Mouse (Mus musculus) activated CD4-positive, CD25-positive, alpha-beta regulatory T cell, adult 4 months (primary cell): ENCODE measurements around the gene Olfr263. TPM values are rescaled to one million over a fixed set of nuclear protein-coding genes. Genes with fewer than 3 reads are reported as not detected.

Experiments used
- ATAC-seq: one replicate; pipeline ENCODE4 v1.8.0; 2017
- polyA plus RNA-seq, 2 experiments: library from polyadenylated mRNA; unstranded; fragments of 100-300 nt; shearing (Covaris generic); gene quantifications; one replicate each; pipeline ENCODE4 v1.2.1; 2017

The Olfr263 gene
- polyA plus RNA-seq, 2 experiments from 2014 or later: not detected

DNA sequence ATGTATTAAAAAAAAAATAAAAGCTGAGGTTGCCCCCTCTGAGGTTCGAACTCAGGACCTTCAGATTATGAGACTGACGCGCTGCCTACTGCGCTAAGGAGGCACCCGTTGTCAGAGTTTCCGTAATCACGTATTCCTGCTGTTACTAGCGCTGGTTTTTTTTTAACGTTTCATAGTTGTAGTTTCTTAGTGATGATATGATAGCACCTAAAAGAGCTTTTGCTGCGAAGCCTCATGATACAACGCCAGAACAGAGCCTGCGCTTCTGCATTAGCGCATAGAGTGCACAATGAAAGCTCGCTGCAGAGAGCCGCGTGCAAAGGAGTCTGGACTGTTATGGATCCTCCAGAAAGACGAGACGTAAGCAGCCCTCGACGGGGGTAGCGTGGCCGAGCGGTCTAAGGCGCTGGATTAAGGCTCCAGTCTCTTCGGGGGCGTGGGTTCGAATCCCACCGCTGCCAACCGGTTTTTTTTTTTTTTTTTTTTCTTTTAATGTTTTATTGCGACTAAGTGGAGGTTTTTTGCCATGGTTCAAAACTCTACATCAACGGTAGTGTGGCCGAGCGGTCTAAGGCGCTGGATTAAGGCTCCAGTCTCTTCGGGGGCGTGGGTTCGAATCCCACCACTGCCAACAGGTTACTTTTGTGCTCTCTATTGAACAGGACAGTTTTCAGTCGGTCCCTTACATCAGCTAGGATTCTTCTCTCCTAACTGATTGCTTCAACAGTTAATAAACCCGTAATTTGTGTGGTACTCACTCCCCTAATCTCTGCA lies 40.4 kb downstream of the Olfr263 start:
- peak; percentile 68 for ATAC-seq

- ATAC-seq: no peak
Measured at GRCm38 (mm10) chr13:21170431-21171155, 41.2 kb downstream of the Olfr263 start.

- no peak for ATAC-seq
Measured at GRCm38 (mm10) chr13:21171156-21171530, 41.7 kb downstream of the Olfr263 start.

DNA sequence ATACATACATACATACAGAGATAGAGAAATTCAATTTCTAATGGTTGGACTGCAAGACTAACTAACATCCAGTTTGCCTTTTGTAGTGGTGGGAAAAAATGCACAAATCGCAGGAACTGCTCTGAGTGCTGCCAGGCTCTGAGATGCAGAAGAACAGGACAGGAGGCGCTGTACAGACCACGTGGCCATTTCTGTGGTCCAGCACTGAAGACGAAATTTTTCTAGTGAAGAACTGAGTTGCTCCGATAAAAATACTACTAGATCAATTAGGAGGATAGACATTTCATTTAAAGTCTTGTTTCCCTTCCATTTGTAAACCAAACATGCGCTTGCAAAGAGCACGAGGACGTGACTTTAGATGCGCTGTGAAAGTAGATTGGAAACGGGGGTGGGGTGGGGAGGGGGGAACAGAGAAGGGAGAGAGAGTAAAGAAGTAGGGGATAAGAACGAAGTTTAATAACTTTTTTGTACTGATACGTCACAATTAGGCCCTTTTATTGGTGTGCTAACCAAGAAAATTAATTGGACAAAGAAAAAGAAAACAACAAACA lies 42.2 kb downstream of the Olfr263 start:
- no peak for ATAC-seq

DNA sequence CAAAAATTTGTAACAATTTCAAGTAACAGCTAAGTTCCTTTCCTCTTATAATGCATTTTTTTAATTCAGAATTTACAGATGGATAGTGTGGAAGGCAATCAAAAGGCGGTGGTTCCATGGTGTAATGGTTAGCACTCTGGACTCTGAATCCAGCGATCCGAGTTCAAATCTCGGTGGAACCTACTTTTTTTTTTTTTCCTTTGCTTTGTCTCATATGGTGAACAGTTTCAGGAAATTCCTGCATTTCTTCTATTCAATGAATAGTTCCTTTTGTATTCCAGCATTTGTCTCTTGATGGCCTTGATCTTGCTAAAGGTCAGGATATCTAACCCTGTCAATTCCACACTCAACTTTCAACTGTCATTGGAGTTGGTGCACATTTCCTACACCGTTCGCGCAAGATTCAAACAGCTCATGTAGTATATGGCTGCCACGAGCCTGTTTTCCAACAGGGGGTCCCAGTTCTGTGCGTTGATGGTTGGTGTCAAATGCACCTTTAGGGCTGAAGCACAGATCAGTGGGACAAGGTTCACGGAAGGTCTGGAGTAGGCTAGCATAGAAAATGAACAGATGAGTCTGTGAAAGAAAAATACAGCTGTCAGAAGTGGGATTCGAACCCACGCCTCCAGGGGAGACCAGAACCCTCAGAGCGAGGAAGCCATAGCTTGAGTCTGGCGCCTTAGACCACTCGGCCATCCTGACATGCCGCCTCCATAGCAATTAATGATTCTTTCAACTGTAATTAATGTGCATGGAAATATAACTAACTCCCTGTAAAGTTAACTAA lies 43.0 kb downstream of the Olfr263 start:
- no peak for ATAC-seq

DNA sequence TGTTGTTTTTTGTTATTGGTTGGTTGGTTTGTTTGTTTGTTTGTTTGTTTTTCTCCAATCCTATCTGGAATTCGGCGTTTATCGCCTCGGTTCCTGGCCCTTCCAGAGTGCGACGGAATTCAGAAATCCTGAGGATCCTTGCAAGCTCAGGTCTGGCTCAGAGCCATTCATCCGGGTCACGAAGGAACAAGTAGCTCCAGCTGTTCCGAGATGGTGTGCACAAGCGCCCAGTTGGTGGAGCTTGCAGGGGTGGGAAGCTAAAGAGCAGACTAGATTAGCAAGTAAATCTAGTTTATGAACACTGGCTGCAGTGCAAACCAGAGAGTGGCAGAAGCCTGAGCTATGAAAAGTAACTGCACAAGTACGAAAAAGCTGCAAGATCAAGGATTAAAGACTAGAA lies 43.6 kb downstream of the Olfr263 start:
- no peak for ATAC-seq

- ATAC-seq: no peak
Measured at GRCm38 (mm10) chr13:21176733-21177132, 47.3 kb downstream of the Olfr263 start.

- ATAC-seq: no peak
Measured at GRCm38 (mm10) chr13:21177657-21178056, 48.2 kb downstream of the Olfr263 start.

- ATAC-seq: no peak
Measured at GRCm38 (mm10) chr13:21178364-21178763, 48.9 kb downstream of the Olfr263 start.

- peak; percentile 29 for ATAC-seq
Measured at GRCm38 (mm10) chr13:21179367-21179723, 49.9 kb downstream of the Olfr263 start, which contains the start of gene Trim27. TSS of gene Trim27 (plus strand) at chr13:21179445.

DNA sequence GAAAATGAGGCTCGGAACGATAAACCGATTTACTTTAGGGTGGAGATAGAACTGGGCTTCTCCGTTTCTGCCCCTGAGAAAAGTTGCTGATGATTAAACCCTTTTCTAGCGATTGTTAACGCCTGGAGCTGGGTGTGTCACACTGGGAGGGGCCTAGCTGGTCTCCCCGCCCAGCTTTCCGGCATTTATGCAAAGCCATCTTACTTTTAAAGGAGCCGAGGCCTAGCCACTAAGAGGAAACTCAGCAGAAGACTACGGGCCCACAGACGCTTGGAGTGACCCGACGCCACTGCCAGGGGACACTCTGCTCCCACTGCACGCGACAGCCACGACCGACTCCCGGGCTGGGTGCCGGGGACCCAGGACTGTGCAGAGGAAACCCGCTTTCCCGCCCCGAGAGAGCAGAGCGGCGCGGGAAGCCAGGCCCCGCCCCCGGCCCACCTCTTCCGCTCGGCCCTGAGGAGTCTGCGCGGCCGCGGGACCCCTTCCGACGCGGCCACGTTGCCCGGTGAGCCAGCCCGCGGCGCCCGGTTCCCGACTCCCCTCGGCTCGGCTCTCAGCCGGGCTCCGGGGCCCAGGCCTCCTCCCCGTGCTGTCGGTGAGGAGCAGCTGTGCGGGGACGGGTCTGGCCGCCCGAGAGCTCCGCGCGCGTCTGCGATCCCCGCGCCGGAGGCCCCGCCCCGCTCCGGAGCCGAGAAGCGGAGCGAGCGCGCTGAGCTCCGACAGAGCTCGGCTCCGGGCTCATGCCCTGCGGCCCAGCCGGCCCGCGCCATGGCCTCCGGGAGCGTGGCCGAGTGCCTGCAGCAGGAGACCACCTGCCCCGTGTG lies 50.5 kb downstream of the Olfr263 start:
- ATAC-seq: peak; percentile 83

GRCm38 (mm10) chr13:21180551-21181530 lies 51.4 kb downstream of the Olfr263 start:
- ATAC-seq: peak; percentile 48

DNA sequence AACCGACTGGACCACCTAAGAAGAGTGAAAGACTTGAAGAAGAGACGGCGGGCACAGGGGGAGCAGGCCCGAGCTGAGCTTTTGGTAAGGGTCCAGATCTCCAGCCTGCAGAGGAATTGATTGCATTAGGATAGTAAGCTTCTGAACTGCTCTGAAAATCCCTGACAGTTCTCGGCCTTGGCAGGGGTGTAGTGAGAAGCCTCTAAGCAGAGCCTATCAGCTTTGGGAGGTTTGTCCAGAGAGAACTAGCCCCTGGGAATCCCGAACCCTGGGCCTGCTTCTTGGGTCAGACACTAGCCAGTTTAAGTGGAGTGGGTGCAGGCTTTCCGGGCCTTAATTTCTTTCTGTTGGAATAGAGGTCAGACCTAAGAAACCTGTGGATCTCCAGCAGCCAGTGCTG lies 52.6 kb downstream of the Olfr263 start:
- ATAC-seq: no peak

GRCm38 (mm10) chr13:21183066-21183465 lies 53.6 kb downstream of the Olfr263 start:
- no peak for ATAC-seq

- no peak for ATAC-seq
Measured at GRCm38 (mm10) chr13:21183661-21184060, 54.2 kb downstream of the Olfr263 start.

- ATAC-seq: no peak
Measured at GRCm38 (mm10) chr13:21185521-21185920, 56.1 kb downstream of the Olfr263 start.
